8 mouse cellular contexts compared by ENCODE assay signal in genomic region chr7:116039196-116039537, GRCm38 (mm10). TPM values are rescaled to one million over a fixed set of nuclear protein-coding genes. Genes with fewer than 3 reads are reported as not detected.
DNase-seq lines count a peak whose midpoint lies in the region; ATAC-seq and TF ChIP-seq lines count a peak whose summit lies in the region.

Gene 1110004F10Rik, plus strand, starts transcription at chr7:116039397.

- no peaks in the 10 kb centered on the region for H3K36me3 ChIP-seq in intestine, embryonic 14.5 days (ENCODE audit: control insufficient read depth, insufficient read depth, low read length)
- H3K36me3 ChIP-seq in liver, embryonic 16.5 days (ENCODE audit: control insufficient read depth, insufficient read depth): no peaks in the 10 kb centered on the region
- no peaks in the 10 kb centered on the region for H3K36me3 ChIP-seq in stomach, embryonic 16.5 days (ENCODE audit: control insufficient read depth, insufficient read depth, low read length)

- ATAC-seq in intestine, embryonic 14.5 days (replicated peaks; ENCODE audit: low FRiP score, low TSS enrichment, low read depth): no peak
- no peak for ATAC-seq in liver, embryonic 16.5 days (ENCODE audit: low read depth)
- ATAC-seq in stomach, embryonic 16.5 days (ENCODE audit: insufficient read depth, low FRiP score): peak; percentile 18; the same call in 1 of the 2 replicates

- no peak within 1 kb of the TSS for H3K27ac ChIP-seq in bone marrow macrophage, adult 2 months (ENCODE audit: insufficient read depth, low read depth, low read length)
- H3K27ac ChIP-seq in intestine, embryonic 14.5 days (ENCODE audit: low read depth): no peak within 1 kb of the TSS
- no peak within 1 kb of the TSS for H3K27ac ChIP-seq in liver, embryonic 16.5 days (ENCODE audit: low read length)
- no peak within 1 kb of the TSS for H3K27ac ChIP-seq in stomach, embryonic 16.5 days (ENCODE audit: low read length)

- 3% methylated on average over 11 of the region's 11 CpGs for WGBS in intestine, embryonic 14.5 days
- WGBS in liver, embryonic 16.5 days (ENCODE audit: insufficient replicate concordance): 3% methylated on average over 11 of the region's 11 CpGs
- 2% methylated on average over 11 of the region's 11 CpGs for WGBS in stomach, embryonic 16.5 days

- no peaks in the 10 kb centered on the region for H3K9me3 ChIP-seq in intestine, embryonic 14.5 days (ENCODE audit: control insufficient read depth, low read length)
- H3K9me3 ChIP-seq in liver, embryonic 16.5 days (replicated peaks; ENCODE audit: control insufficient read depth, low read length): no peaks in the 10 kb centered on the region
- no peaks in the 10 kb centered on the region for H3K9me3 ChIP-seq in stomach, embryonic 16.5 days (replicated peaks; ENCODE audit: control insufficient read depth, low read length)

- peaks cover 5% of the 10 kb centered on the region; the same call in 1 of the 2 replicates for H3K4me1 ChIP-seq in bone marrow macrophage, adult 2 months (ENCODE audit: control insufficient read depth, insufficient read depth, low read length)
- peaks cover 6% of the 10 kb centered on the region for H3K4me1 ChIP-seq in intestine, embryonic 14.5 days (replicated peaks; ENCODE audit: control insufficient read depth, insufficient read depth, low read length)
- H3K4me1 ChIP-seq in liver, embryonic 16.5 days (ENCODE audit: control insufficient read depth, low read depth, low read length): peaks cover 4% of the 10 kb centered on the region; the same call in 1 of the 2 replicates
- peaks cover 10% of the 10 kb centered on the region; the same call in 1 of the 2 replicates for H3K4me1 ChIP-seq in stomach, embryonic 16.5 days (ENCODE audit: control insufficient read depth, insufficient read depth, low read length)

- H3K4me2 ChIP-seq in intestine, embryonic 14.5 days (ENCODE audit: low read length): peak within 1 kb of the TSS; percentile 91
- peak within 1 kb of the TSS; percentile 75 for H3K4me2 ChIP-seq in liver, embryonic 16.5 days (ENCODE audit: low read depth, low read length)
- H3K4me2 ChIP-seq in stomach, embryonic 16.5 days (ENCODE audit: low read depth, low read length): peak within 1 kb of the TSS; percentile 100

- DNase-seq in spleen, postnatal 10 days (ENCODE audit: low spot score in 2 of 2): peak; percentile 8 to 17
- no peak for DNase-seq in spleen, adult 18-20 months
- peak in 1 of 2 experiments; percentile 13 for DNase-seq in gastrocnemius, postnatal 36 days
- no peak for DNase-seq in intestine, embryonic 14.5 days (ENCODE audit: low spot score)
- DNase-seq in right cerebral cortex, postnatal 10 days (ENCODE audit: low spot score in 2 of 2): no peak

- TF ChIP-seq POLR2A in bone marrow macrophage, adult 2 months (IDR thresholded peaks at IDR 0.05; ENCODE audit: borderline replicate concordance, low read depth, low read length): no peak

- H3K4me3 ChIP-seq in bone marrow macrophage, adult 2 months (ENCODE audit: insufficient read depth, low read length): peak within 1 kb of the TSS; percentile 60
- peak within 1 kb of the TSS; percentile 43 for H3K4me3 ChIP-seq in intestine, embryonic 14.5 days (ENCODE audit: low read depth, low read length)
- peak within 1 kb of the TSS; percentile 48 for H3K4me3 ChIP-seq in liver, embryonic 16.5 days (ENCODE audit: low read depth, low read length)
- peak within 1 kb of the TSS; percentile 54 for H3K4me3 ChIP-seq in stomach, embryonic 16.5 days (replicated peaks; ENCODE audit: low read length)

- intact Hi-C loops in gastrocnemius, postnatal 36 days (cut with DNase I): loop anchor here (2.0 to 5.0 kb wide), 3 partner anchors 822 to 1167 kb away; no protein-coding TSS in a partner anchor

- 0 out of 2 replicates have a peak within 1 kb of the TSS, but pooled peaks have one; percentile 8 for H3K9ac ChIP-seq in intestine, embryonic 14.5 days (ENCODE audit: low read length)
- 0 out of 2 replicates have a peak within 1 kb of the TSS, but pooled peaks have one; percentile 4 for H3K9ac ChIP-seq in liver, embryonic 16.5 days (ENCODE audit: low read depth, low read length)
- H3K9ac ChIP-seq in stomach, embryonic 16.5 days (ENCODE audit: low read length): peak within 1 kb of the TSS; percentile 51

- peaks cover 62% of the 10 kb centered on the region for H3K27me3 ChIP-seq in intestine, embryonic 14.5 days (replicated peaks; ENCODE audit: control insufficient read depth, insufficient read depth, low read length)
- H3K27me3 ChIP-seq in liver, embryonic 16.5 days (ENCODE audit: control insufficient read depth, insufficient read depth, low read depth, low read length): peaks cover 64% of the 10 kb centered on the region
- H3K27me3 ChIP-seq in stomach, embryonic 16.5 days (ENCODE audit: control insufficient read depth, insufficient read depth, low read length): peaks cover 33% of the 10 kb centered on the region

- no peak for TF ChIP-seq CTCF in bone marrow macrophage, adult 2 months (IDR thresholded peaks at IDR 0.05; ENCODE audit: low read depth, low read length)

RNA-seq across cellular contexts. Expression of gene 1110004F10Rik, which starts in this region (rescaled TPM):
- polyA plus RNA-seq in bone marrow macrophage, adult 2 months (2012; ENCODE audit: insufficient read depth, insufficient read length, missing spikeins): 94.7 and 122 TPM in 2 replicates
- total RNA-seq in gastrocnemius, postnatal 36 days (2021): 10 to 100 TPM; 41.9 to 44.8 TPM
- 252 and 263 TPM in 2 replicates for polyA plus RNA-seq in intestine, embryonic 14.5 days (2014; fragmentation: Nextera tagmentation; extraction: Ambion mirVana)
- polyA plus RNA-seq in liver, embryonic 16.5 days (2015; fragmentation: Nextera tagmentation; extraction: Ambion mirVana): 83.8 and 93.1 TPM in 2 replicates
- 221 and 222 TPM in 2 replicates for polyA plus RNA-seq in stomach, embryonic 16.5 days (2015; fragmentation: Nextera tagmentation; extraction: Ambion mirVana)

Comparison
In these comparisons a context has a peak if more than half of its experiments do, and no peak if none do; other contexts are left out.
1. DNase-seq: peak in spleen, postnatal 10 days (2 of 2); none in spleen, adult 18-20 months (0 of 2), intestine, embryonic 14.5 days (single experiment) and right cerebral cortex, postnatal 10 days (0 of 2).
2. Peak in every context shown above with its lines, with median percentiles within 50 percentile points of each other: H3K4me3 ChIP-seq, H3K4me2 ChIP-seq and H3K9ac ChIP-seq.